25 mouse cellular contexts compared by ENCODE assay signal in genomic region chr19:9928089-9928488, GRCm38 (mm10). TPM values are rescaled to one million over a fixed set of nuclear protein-coding genes. Genes with fewer than 3 reads are reported as not detected.
A peak's percentile ranks its signal among the peaks of the same experiment; 100 is the strongest.
DNase-seq lines count a peak whose midpoint lies in the region; ATAC-seq lines count a peak whose summit lies in the region.
"Had no signal": no experiment of that assay in that cellular context is flagged by ENCODE, and none has a peak within 500 bp of the region (broad histone marks: within the 10 kb centered on the region; RNA-seq: fewer than 3 reads in every experiment).

No protein-coding gene starts in this region.

- no peaks in the 10 kb centered on the region for H3K36me3 ChIP-seq in embryonic facial prominence, embryonic 13.5 days
- H3K36me3 ChIP-seq in embryonic facial prominence, embryonic 10.5 days (replicated peaks) = no peaks in the 10 kb centered on the region
- H3K36me3 ChIP-seq: forebrain, embryonic 10.5 days; forebrain, embryonic 15.5 days; G1E had no signal

- H3K27ac ChIP-seq in embryonic facial prominence, embryonic 13.5 days = no peak overlapping the region
- no peak overlapping the region for H3K27ac ChIP-seq in embryonic facial prominence, embryonic 10.5 days (replicated peaks)
- H3K27ac ChIP-seq: forebrain, embryonic 10.5 days; forebrain, embryonic 13.5 days; forebrain, embryonic 15.5 days had no signal

- H3K4me1 ChIP-seq in embryonic facial prominence, embryonic 13.5 days = peaks cover 3% of the 10 kb centered on the region
- peaks cover 19% of the 10 kb centered on the region for H3K4me1 ChIP-seq in embryonic facial prominence, embryonic 10.5 days

- no peak overlapping the region for H3K4me2 ChIP-seq in embryonic facial prominence, embryonic 13.5 days
- H3K4me2 ChIP-seq: forebrain, embryonic 13.5 days; forebrain, embryonic 15.5 days had no signal

- no peak for DNase-seq in embryonic facial prominence, embryonic 10.5 days (ENCODE audit: low spot score)
- peak; percentile 82 for DNase-seq in heart, adult 11 months
- no peak for DNase-seq in heart, postnatal 4 days
- peak; percentile 28 for DNase-seq in layer of hippocampus, adult 9-11 months
- no peak for DNase-seq in layer of hippocampus, postnatal 14 days (ENCODE audit: low spot score in 2 of 2)
- peak; percentile 33 for DNase-seq in brain, adult 2 months (ENCODE audit: low read depth, low spot score)
- no peak for DNase-seq in testis, postnatal 10 days (ENCODE audit: low spot score)
- DNase-seq: adrenal gland, adult 2 months; adrenal gland, postnatal 10 days; adrenal gland, postnatal 25 days; B cell, adult 2 months; cerebellum, adult 11-12 months; cerebellum, adult 2 months; cerebellum, adult 9-10 months; cerebellum, postnatal 10 days; cerebellum, postnatal 25 days had no signal

- WGBS in embryonic facial prominence, embryonic 13.5 days = 78% methylated on average over 9 of the region's 9 CpGs
- 85% methylated on average over 9 of the region's 9 CpGs for WGBS in embryonic facial prominence, embryonic 10.5 days

- H3K9me3 ChIP-seq in embryonic facial prominence, embryonic 13.5 days = no peaks in the 10 kb centered on the region
- no peaks in the 10 kb centered on the region for H3K9me3 ChIP-seq in embryonic facial prominence, embryonic 10.5 days
- H3K9me3 ChIP-seq: forebrain, embryonic 10.5 days; forebrain, embryonic 13.5 days; forebrain, embryonic 15.5 days; G1E had no signal

- H3K4me3 ChIP-seq in embryonic facial prominence, embryonic 13.5 days = no peak overlapping the region
- H3K4me3 ChIP-seq in embryonic facial prominence, embryonic 10.5 days = no peak overlapping the region
- H3K4me3 ChIP-seq: erythroblast, embryonic 14.5 days; forebrain, embryonic 10.5 days; forebrain, embryonic 13.5 days; forebrain, embryonic 15.5 days had no signal

- 0 out of 2 replicates have a peak overlapping the region, but pooled peaks have one; percentile 11 for H3K9ac ChIP-seq in embryonic facial prominence, embryonic 13.5 days
- H3K9ac ChIP-seq: forebrain, embryonic 13.5 days; forebrain, embryonic 15.5 days had no signal

- no peaks in the 10 kb centered on the region for H3K27me3 ChIP-seq in embryonic facial prominence, embryonic 13.5 days
- no peaks in the 10 kb centered on the region; the same call in 1 of the 2 replicates for H3K27me3 ChIP-seq in embryonic facial prominence, embryonic 10.5 days (replicated peaks; ENCODE audit: low read depth, poor library complexity, severe bottlenecking)
- H3K27me3 ChIP-seq: CH12.LX; forebrain, embryonic 13.5 days; forebrain, embryonic 15.5 days; Patski had no signal

- ATAC-seq in embryonic facial prominence, embryonic 13.5 days (ENCODE audit: insufficient number of reproducible peaks, insufficient read depth, low FRiP score, low TSS enrichment, low read depth) = no peak
- ATAC-seq: CD4-positive, CD25-positive, alpha-beta regulatory T cell, adult 4 months; forebrain, embryonic 13.5 days; forebrain, embryonic 15.5 days; Patski had no signal

RNA-seq across cellular contexts. Expression of gene Incenp, which starts 28.7 kb away (rescaled TPM):
- 101 and 118 TPM in 2 replicates for polyA plus RNA-seq in embryonic facial prominence, embryonic 13.5 days (2015; fragmentation: Nextera tagmentation; extraction: Ambion mirVana)
- 159 and 169 TPM in 2 replicates for polyA plus RNA-seq in embryonic facial prominence, embryonic 10.5 days (2016; fragmentation: Nextera tagmentation; extraction: Ambion mirVana)
- total RNA-seq in heart, postnatal 4 days (2021) = 10 to 100 TPM; 66.8 to 68.2 TPM
- 10 to 100 TPM; 18.3 to 18.6 TPM for total RNA-seq in layer of hippocampus, postnatal 14 days (2021)

RNA-seq across cellular contexts. Expression of gene Fth1, which starts 52.3 kb away (rescaled TPM):
- 1,553 and 1,793 TPM in 2 replicates for polyA plus RNA-seq in embryonic facial prominence, embryonic 13.5 days (2015; fragmentation: Nextera tagmentation; extraction: Ambion mirVana)
- polyA plus RNA-seq in embryonic facial prominence, embryonic 10.5 days (2016; fragmentation: Nextera tagmentation; extraction: Ambion mirVana) = 1,291 and 1,338 TPM in 2 replicates
- 1,000 to 10,000 TPM; 1,376 to 1,487 TPM for total RNA-seq in heart, postnatal 4 days (2021)
- 1,000 to 10,000 TPM; 2,325 to 2,371 TPM for total RNA-seq in layer of hippocampus, postnatal 14 days (2021)

Comparison
In these comparisons a context has a peak if more than half of its experiments do, and no peak if none do; other contexts are left out.
1. DNase-seq: peak in heart, adult 11 months (single experiment), layer of hippocampus, adult 9-11 months (single experiment) and brain, adult 2 months (single experiment); none in embryonic facial prominence, embryonic 10.5 days (single experiment), heart, postnatal 4 days (single experiment), layer of hippocampus, postnatal 14 days (0 of 2) and testis, postnatal 10 days (single experiment).